Mouse (Mus musculus): Measurements from ENCODE around the gene Htra2. TPM values are rescaled to one million over a fixed set of nuclear protein-coding genes. Genes with fewer than 3 reads are reported as not detected.

Htra2 gene
- polyA plus RNA-seq, 1 experiment from 2014 or later: 63.2 TPM

GRCm38 (mm10) chr6:83068706-83069487, 13.8 kb upstream of the Htra2 start:
- Histone ChIP-seq H3K4me2 (replicated peaks) (peak overlapping the region; percentile 25), H3K9ac (replicated peaks) (no peak overlapping the region), H3K27ac (replicated peaks) (no peak overlapping the region), H3K9me3 (no peaks in the 10 kb centered on the region), H3K27me3 (peaks cover 100% of the 10 kb centered on the region), H3K4me1 (peaks cover 23% of the 10 kb centered on the region), H3K4me3 (peak overlapping the region; percentile 22), H3K36me3 (no peaks in the 10 kb centered on the region)
- WGBS: under 1% methylated on average over 80 of the region's 81 CpGs
- ATAC-seq (ENCODE audit: low FRiP score, low read depth): no peak

GRCm38 (mm10) chr6:83068221-83068620, 13.1 kb upstream of the Htra2 start:
- Histone ChIP-seq H3K4me3 (no peak overlapping the region), H3K27ac (replicated peaks) (no peak overlapping the region), H3K4me1 (peaks cover 23% of the 10 kb centered on the region), H3K9me3 (no peaks in the 10 kb centered on the region), H3K9ac (replicated peaks) (no peak overlapping the region), H3K36me3 (no peaks in the 10 kb centered on the region), H3K27me3 (peaks cover 100% of the 10 kb centered on the region), H3K4me2 (replicated peaks) (no peak overlapping the region)
- under 1% methylated on average over 8 of the region's 8 CpGs for WGBS
- ATAC-seq (ENCODE audit: low FRiP score, low read depth): no peak

GRCm38 (mm10) chr6:83066441-83066840, 11.4 kb upstream of the Htra2 start:
- Histone ChIP-seq H3K27me3 (peaks cover 100% of the 10 kb centered on the region), H3K36me3 (no peaks in the 10 kb centered on the region), H3K4me3 (no peak overlapping the region), H3K9me3 (no peaks in the 10 kb centered on the region), H3K4me2 (replicated peaks) (no peak overlapping the region), H3K9ac (replicated peaks) (no peak overlapping the region), H3K4me1 (peaks cover 20% of the 10 kb centered on the region), H3K27ac (replicated peaks) (no peak overlapping the region)
- 19% methylated on average over 6 of the region's 6 CpGs for WGBS
- no peak for ATAC-seq (ENCODE audit: low FRiP score, low read depth)

DNA sequence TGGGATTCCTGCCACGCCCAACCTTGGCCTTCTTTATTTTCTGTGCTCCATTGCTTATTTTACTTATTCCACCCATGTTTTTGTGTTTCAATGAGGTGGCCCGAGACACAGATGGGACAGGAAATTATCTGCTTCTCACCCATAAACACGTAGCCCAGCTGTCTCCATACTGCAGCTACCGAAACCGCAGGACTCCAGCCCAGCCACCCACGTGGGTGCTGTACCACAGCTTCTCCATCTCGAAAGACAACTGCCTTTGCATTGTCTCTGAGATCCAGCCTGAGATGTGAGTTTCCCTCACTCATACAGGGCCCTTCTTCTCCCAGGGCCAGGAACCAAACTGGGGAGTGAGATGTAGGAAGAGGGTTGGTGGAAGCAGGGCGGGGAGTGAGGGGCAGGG, 10.9 kb upstream of the Htra2 start:
- Histone ChIP-seq H3K9ac (replicated peaks) (no peak overlapping the region), H3K9me3 (no peaks in the 10 kb centered on the region), H3K4me3 (no peak overlapping the region), H3K27ac (replicated peaks) (no peak overlapping the region), H3K36me3 (no peaks in the 10 kb centered on the region), H3K27me3 (peaks cover 100% of the 10 kb centered on the region), H3K4me1 (peaks cover 16% of the 10 kb centered on the region), H3K4me2 (replicated peaks) (no peak overlapping the region)
- WGBS: 36% methylated on average over 8 of the region's 8 CpGs
- no peak for ATAC-seq (ENCODE audit: low FRiP score, low read depth)

GRCm38 (mm10) chr6:83058725-83059124, 3.7 kb upstream of the Htra2 start:
- no peak for ATAC-seq (ENCODE audit: low FRiP score, low read depth)
- H3K9me3 ChIP-seq: no peaks in the 10 kb centered on the region
- peaks cover 19% of the 10 kb centered on the region for H3K36me3 ChIP-seq
- H3K4me1 ChIP-seq: peaks cover 11% of the 10 kb centered on the region
- no peak overlapping the region for H3K4me2 ChIP-seq (replicated peaks)
- H3K4me3 ChIP-seq: no peak overlapping the region
- H3K27ac ChIP-seq (replicated peaks): no peak overlapping the region
- 0 out of 2 replicates have a peak overlapping the region, but pooled peaks have one; percentile 31 for H3K9ac ChIP-seq (replicated peaks)
- 64% methylated on average over 2 of the region's 2 CpGs for WGBS
- peaks cover 43% of the 10 kb centered on the region for H3K27me3 ChIP-seq

- H3K4me1 ChIP-seq: peaks cover 20% of the 10 kb centered on the region
- H3K9ac ChIP-seq (replicated peaks): 0 out of 2 replicates have a peak within 1 kb of the TSS, but pooled peaks have one; percentile 31
- peaks cover 34% of the 10 kb centered on the region for H3K27me3 ChIP-seq
- no peaks in the 10 kb centered on the region for H3K9me3 ChIP-seq
- H3K4me2 ChIP-seq (replicated peaks): no peak within 1 kb of the TSS
- peaks cover 19% of the 10 kb centered on the region for H3K36me3 ChIP-seq
- no peak for ATAC-seq (ENCODE audit: low FRiP score, low read depth)
- no peak within 1 kb of the TSS for H3K4me3 ChIP-seq
- WGBS: 48% methylated on average over 3 of the region's 3 CpGs
- H3K27ac ChIP-seq (replicated peaks): no peak within 1 kb of the TSS
Observed at GRCm38 (mm10) chr6:83057790-83058189, 2.7 kb upstream of the Htra2 start, which contains the start of gene Dqx1. Dqx1 (plus strand) TSS chr6:83057844.

- Histone ChIP-seq H3K27me3 (peaks cover 1% of the 10 kb centered on the region; the same call in 1 of the 2 replicates), H3K4me3 (peak within 1 kb of the TSS; percentile 65), H3K9ac (replicated peaks) (peak within 1 kb of the TSS; percentile 77), H3K27ac (replicated peaks) (peak within 1 kb of the TSS; percentile 83), H3K9me3 (no peaks in the 10 kb centered on the region), H3K4me1 (peaks cover 26% of the 10 kb centered on the region), H3K4me2 (replicated peaks) (peak within 1 kb of the TSS; percentile 92), H3K36me3 (peaks cover 34% of the 10 kb centered on the region)
- 1% methylated on average over 64 of the region's 64 CpGs for WGBS
- peak; percentile 98 for ATAC-seq (ENCODE audit: low FRiP score, low read depth)
Observed at GRCm38 (mm10) chr6:83054074-83054851, 810 bp downstream of the Htra2 start, which contains the start of gene Aup1. Aup1 (plus strand) TSS chr6:83054521.

DNA sequence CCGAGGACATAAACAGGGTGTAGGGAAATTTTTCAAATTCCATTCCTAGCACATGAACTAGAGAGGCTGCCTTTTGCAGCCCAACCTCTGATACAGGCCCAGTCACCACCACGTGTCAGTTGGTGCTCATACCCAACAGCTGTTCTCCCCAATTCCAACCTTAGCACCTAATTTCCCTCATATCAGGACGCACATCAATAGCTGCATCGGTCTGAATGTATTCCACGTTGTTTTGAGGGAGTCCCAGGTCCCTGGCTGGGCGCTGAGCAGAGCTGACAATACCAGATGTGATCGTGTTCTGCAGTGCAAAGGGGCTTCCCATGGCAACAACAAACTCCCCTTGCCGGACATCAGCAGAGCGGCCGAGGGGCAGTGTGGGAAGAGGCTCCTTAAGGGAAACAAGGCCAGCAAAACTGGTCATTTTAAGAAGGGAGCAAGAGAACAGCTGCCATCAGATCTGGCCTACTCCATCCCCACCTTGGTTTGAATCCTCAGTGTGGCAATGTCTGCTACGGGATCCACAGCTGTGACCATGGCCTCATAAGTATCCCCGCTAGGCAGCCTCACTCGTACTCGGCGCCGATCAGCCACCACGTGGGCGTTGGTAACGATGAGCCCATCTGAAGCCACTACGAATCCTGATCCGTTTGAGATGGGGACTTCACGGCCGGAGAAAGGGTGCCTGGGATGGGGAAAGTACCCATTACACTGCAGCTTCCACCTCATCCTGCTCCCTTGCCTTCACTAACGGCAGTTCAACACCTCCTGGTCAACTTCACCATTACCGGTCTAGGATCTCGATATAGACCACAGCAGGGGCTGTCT, 1.7 kb downstream of the Htra2 start:
- Histone ChIP-seq H3K4me3 (peak overlapping the region; percentile 65), H3K9me3 (no peaks in the 10 kb centered on the region), H3K27me3 (no peaks in the 10 kb centered on the region)

DNA sequence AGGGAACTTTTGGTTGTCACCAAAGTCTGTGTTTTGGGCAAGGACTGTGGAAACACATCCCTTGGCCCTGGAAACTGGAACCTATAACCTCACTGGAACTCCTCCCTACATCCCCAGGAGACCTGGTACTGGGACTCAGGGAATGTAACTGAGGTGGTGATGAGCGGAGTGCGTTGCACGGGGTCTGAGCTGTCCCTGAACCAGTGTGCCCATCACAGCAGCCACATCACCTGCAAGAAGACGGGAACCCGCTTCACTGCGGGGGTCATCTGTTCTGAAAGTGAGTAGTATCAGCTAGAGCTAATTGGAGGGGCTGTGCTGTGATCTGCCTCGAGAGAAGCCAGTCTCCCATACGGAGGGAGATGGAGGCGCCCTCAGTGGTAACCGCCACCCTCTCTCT, 5.7 kb downstream of the Htra2 start:
- H3K4me2 ChIP-seq (replicated peaks): no peak overlapping the region
- H3K9me3 ChIP-seq: no peaks in the 10 kb centered on the region
- H3K36me3 ChIP-seq: peaks cover 16% of the 10 kb centered on the region
- ATAC-seq (ENCODE audit: low FRiP score, low read depth): no peak
- peaks cover 14% of the 10 kb centered on the region for H3K4me1 ChIP-seq
- no peak overlapping the region for H3K27ac ChIP-seq (replicated peaks)
- H3K27me3 ChIP-seq: no peaks in the 10 kb centered on the region
- H3K9ac ChIP-seq (replicated peaks): no peak overlapping the region
- 77% methylated on average over 10 of the region's 10 CpGs for WGBS
- no peak overlapping the region for H3K4me3 ChIP-seq

More for the DNA sequence above, 1.7 kb downstream of the Htra2 start:
- peak overlapping the region; percentile 92 for H3K4me2 ChIP-seq (replicated peaks)
- peaks cover 34% of the 10 kb centered on the region for H3K36me3 ChIP-seq
- H3K4me1 ChIP-seq: peaks cover 26% of the 10 kb centered on the region
- H3K27ac ChIP-seq (replicated peaks): peak overlapping the region; percentile 83
- H3K9ac ChIP-seq (replicated peaks): peak overlapping the region; percentile 77
- WGBS: 3% methylated on average over 26 of the region's 26 CpGs
- no peak for ATAC-seq (ENCODE audit: low FRiP score, low read depth)

DNA sequence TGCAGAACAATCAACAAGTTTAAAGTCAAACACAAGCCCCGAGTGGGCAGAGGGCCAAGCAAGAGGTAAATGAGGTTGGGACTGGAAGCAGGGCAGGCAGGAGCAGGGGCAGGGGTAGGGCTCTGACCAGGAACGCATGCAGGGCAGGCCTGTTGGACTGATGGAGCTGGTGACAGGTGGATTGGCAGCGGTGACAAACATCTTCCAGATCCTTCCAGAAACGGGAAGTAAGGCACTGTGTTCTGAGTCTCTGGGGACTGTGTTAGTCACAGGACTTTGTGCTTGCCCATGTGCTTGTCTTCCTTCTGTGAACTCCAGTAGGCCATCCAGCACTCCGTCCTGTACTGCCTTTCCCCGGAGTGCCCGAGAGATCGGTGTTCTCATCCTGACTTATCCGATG, 10.3 kb downstream of the Htra2 start:
- Histone ChIP-seq H3K4me3 (no peak overlapping the region), H3K36me3 (no peaks in the 10 kb centered on the region), H3K4me2 (replicated peaks) (no peak overlapping the region), H3K27ac (replicated peaks) (no peak overlapping the region), H3K27me3 (no peaks in the 10 kb centered on the region), H3K4me1 (no peaks in the 10 kb centered on the region), H3K9ac (replicated peaks) (no peak overlapping the region), H3K9me3 (no peaks in the 10 kb centered on the region)
- WGBS: 82% methylated on average over 9 of the region's 9 CpGs
- no peak for ATAC-seq (ENCODE audit: low FRiP score, low read depth)

GRCm38 (mm10) chr6:83043993-83044392, 11.1 kb downstream of the Htra2 start:
- no peak overlapping the region for H3K4me2 ChIP-seq (replicated peaks)
- no peaks in the 10 kb centered on the region for H3K27me3 ChIP-seq
- H3K9me3 ChIP-seq: no peaks in the 10 kb centered on the region
- no peak overlapping the region for H3K9ac ChIP-seq (replicated peaks)
- no peaks in the 10 kb centered on the region for H3K36me3 ChIP-seq
- H3K4me1 ChIP-seq: no peaks in the 10 kb centered on the region
- no peak overlapping the region for H3K27ac ChIP-seq (replicated peaks)
- no peak for ATAC-seq (ENCODE audit: low FRiP score, low read depth)
- WGBS: 91% methylated on average over 5 of the region's 5 CpGs
- H3K4me3 ChIP-seq: no peak overlapping the region
